Mouse (Mus musculus) megakaryocyte-erythroid progenitor cell, adult 5-6 weeks (primary cell): ENCODE measurements at regions not wholly inside any gene's neighbourhood (a gene's known extent, or its start where the extent isn't known, plus 50 kb on each side); places are given as distances from the start of the nearest gene placed in this dataset.

ENCODE experiments used
- ATAC-seq: replicated peaks from 2 replicates; pipeline ENCODE4 v1.8.0; 2016; ENCODE audit warnings: mild to moderate bottlenecking, inconsistent platforms; ENCODE audit not compliant: severe bottlenecking, poor library complexity, low FRiP score, low TSS enrichment

DNA sequence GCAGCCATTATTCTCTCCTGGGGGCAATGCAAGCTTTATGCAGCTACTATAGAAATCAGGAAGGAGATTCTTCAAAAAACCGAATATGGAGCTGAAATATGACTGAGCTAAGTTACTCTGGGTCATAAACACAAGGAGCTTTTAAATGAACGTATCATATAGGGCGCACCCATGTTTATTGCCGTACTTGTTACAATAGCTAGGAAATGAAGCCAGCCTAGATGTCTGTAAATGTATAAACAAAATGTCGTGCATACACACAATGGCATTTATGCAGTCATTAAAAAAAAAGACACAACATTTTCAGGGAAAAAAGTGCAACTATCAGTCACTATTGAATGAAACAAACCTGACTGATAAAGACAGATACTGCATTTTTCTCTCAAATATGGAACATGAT, 111.0 kb downstream of the Uchl5 start:
- no peak for ATAC-seq

DNA sequence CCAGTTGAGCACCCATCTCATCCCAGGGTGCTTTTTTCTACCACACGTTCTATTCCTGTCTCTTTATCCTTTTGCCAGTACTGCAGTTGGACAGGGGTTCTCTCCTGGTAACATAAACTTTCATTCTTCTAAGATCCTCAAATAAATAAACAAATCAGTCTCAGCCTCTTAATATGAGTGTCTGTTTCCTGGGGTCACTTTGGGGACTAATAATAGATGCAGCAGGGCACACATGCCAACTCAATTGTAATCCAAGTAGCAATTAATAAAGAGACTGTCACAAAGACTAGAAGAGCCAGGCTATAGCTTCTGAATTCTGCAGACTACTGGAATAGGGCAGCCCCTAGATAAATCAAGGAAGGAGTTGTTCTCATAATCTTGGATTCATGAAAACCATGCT, 108.9 kb downstream of the Uchl5 start:
- no peak for ATAC-seq

DNA sequence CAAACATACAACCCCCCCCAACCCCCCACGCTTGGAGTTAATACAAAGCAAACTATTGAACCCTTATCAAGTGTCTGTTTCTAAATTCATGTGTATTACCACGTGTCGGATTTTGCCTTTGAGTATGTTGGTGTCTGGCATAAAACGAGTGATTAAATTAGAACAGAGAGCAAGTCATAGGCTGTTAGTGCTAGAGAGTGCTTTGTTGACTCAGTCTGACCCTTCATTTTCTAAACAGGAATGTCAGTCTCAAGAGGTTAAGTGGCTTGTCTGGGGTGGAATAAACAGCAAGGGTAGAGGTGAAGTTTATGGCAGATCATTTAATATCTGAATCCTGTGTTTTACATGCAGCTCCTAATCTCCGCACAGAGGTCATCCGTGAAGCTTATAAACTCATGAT, 104.1 kb downstream of the Uchl5 start:
- no peak for ATAC-seq

DNA sequence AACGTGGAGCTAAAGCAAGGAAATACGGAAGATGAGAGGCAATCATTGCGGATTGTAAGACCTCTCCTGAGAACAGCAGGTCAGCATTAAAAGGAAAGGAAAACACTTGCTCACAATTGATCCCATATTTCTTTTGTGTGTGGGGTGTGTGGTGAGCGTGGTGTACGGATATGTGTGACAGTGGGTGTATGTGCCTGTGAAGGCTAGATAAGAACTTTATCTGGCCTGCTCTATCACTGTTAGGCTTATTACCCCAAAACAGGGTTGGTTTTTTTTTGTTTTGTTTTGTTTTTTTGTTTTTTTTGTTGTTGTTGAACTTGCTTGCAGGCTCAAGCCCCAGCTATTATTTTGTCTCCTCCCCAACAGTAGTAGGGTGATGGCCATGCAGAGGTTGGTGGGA, 102.5 kb downstream of the Uchl5 start:
- peak; percentile 74 for ATAC-seq

DNA sequence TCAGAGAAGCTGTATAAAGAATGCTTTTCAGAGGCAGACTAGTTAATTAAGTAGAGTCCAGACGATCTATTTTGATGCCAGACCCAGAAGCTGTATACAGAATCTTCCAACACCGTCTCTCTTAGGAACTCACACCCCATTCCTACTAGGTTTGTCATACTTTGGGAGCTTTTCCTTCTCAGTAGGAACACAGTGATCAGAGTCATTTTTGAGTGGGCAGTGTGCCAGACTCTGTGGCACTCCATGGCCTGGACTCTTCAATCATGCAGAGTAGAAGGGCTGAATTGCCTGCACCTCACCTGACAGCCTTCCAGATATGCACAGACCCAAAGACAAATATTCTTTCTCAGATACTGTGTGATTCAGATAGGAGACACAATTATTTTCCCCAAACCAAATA, 101.2 kb downstream of the Uchl5 start:
- ATAC-seq = no peak

DNA sequence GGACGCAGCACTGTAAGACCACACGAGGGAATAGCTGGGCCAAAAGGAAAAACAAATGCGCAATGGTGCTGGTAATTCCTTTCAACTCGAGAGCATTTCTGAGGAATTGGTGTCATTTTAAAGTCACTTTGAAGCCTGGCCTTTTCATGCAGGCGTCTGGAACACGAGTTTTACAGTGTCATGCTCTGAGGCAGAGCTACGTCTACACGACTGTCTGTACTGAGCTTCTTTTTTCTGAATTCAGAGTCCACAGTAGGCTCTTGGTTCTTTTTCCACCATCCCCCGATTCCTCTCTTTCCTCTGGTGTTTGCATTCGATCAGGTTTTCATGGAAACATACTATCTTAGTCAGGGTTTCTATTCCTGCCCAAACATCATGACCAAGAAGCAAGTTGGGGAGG, 83.2 kb downstream of the Uchl5 start:
- ATAC-seq = no peak

DNA sequence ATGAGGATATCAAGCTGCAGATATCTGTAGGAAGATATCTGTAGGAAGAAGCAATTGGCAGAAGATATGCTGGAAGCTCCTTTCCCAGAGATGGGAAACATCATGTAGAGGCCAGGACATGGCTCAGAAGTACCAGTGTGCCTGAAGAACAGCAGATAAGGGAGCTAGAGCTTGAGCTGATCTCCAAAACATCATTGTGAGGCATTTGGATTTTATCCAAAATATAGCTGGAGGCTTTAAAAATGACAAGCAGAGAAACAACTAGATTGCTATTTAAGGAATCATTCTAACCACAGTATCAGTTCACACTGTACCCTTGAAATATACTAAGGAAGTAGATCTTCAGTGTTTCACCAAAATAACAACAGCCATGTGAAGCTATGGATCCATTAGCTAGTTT, 81.5 kb downstream of the Uchl5 start:
- ATAC-seq = peak; percentile 30; the same call in 1 of the 2 replicates
